Mouse (Mus musculus) intestine, postnatal 0 days (tissue): ENCODE measurements at regions not wholly inside any gene's neighbourhood (a gene's known extent, or its start where the extent isn't known, plus 50 kb on each side); places are given as distances from the start of the nearest gene placed in this dataset.

ENCODE experiments used
- ATAC-seq: fragments of 200-750 bp; cut with Nextera tagmentation; 2 replicates; pipeline ENCODE4 v1.8.0; 2017; ENCODE audit warnings: mild to moderate bottlenecking, moderate TSS enrichment, moderate library complexity
- H3K27ac ChIP-seq: fragments of 300-500 bp; sonication (generic); 2 replicates; pipeline ENCODE4 v1.5.1; 2014; ENCODE audit warnings: mild to moderate bottlenecking, low read depth, low read length, moderate library complexity
- H3K27me3 ChIP-seq: fragments of 300-500 bp; sonication (generic); replicated peaks from 2 replicates; pipeline ENCODE4 v1.6.1; 2014; ENCODE audit warnings: low read length, mixed read lengths; ENCODE audit not compliant: control insufficient read depth, insufficient read depth
- H3K36me3 ChIP-seq: fragments of 300-500 bp; sonication (generic); 2 replicates; pipeline ENCODE4 v1.6.1; 2014; ENCODE audit warnings: mild to moderate bottlenecking, moderate library complexity; ENCODE audit not compliant: control insufficient read depth, insufficient read depth
- H3K4me1 ChIP-seq: fragments of 300-500 bp; sonication (generic); replicated peaks from 2 replicates; pipeline ENCODE4 v1.6.1; 2014; ENCODE audit warnings: antibody characterized with exemption, low read length, mixed read lengths; ENCODE audit not compliant: control insufficient read depth, insufficient read depth
- H3K4me2 ChIP-seq: fragments of 300-500 bp; sonication (generic); replicated peaks from 2 replicates; pipeline ENCODE4 v1.6.1; 2014; ENCODE audit warnings: low read depth, mild to moderate bottlenecking, moderate library complexity
- H3K4me3 ChIP-seq: fragments of 300-500 bp; sonication (generic); 2 replicates; pipeline ENCODE4 v1.5.1; 2014; ENCODE audit warnings: low read depth, low read length
- H3K9ac ChIP-seq: fragments of 300-500 bp; sonication (generic); 2 replicates; pipeline ENCODE4 v1.6.1; 2014; ENCODE audit warnings: mild to moderate bottlenecking, low read depth, low read length
- H3K9me3 ChIP-seq: fragments of 300-500 bp; sonication (generic); 2 replicates; pipeline ENCODE4 v1.6.1; 2016; ENCODE audit warnings: mixed run types; ENCODE audit not compliant: control insufficient read depth
- CTCF ChIP-seq: sonication (generic); IDR thresholded peaks from 2 replicates; pipeline ENCODE4 v1.5.1; 2016; ENCODE audit warnings: low read depth, mild to moderate bottlenecking, control low read depth, antibody characterized with exemption, moderate library complexity
- WGBS: fragments of 180-500 bp; shearing (Covaris S2); extraction: QIAGEN DNeasy Blood & Tissue Kit; methylation state at CpG from one replicate; pipeline ENCODE4 v1.1.7; 2014; 5-methylcytosine and 5-hydroxymethylcytosine counted together

DNA sequence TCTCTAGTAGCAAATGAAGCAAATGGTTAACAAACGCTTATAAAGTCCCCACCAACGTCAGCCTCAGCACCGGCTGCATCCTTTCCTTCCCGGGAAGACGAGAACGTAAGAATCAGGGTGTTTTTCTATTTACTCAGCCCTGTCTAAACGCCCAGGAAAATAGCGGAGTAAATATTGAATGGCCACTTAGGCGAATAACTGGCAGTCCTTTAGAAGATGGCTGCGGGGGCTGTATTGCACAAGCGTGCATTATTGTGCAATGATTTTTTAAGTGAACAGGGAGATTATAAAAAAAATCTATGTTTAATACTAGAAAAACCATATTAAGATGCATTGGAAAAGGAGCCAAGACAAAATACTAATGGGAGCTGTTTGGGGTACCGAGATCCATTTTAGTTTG is 410.3 kb downstream of the Wdr11 start:
- no peaks in the 10 kb centered on the region for H3K9me3 ChIP-seq
- no peak overlapping the region for H3K4me3 ChIP-seq
- 56% methylated on average over 12 of the region's 12 CpGs for WGBS
- H3K4me2 ChIP-seq, result no peak overlapping the region
- H3K36me3 ChIP-seq, result no peaks in the 10 kb centered on the region
- no peak overlapping the region for H3K9ac ChIP-seq
- no peak overlapping the region for H3K27ac ChIP-seq
- no peaks in the 10 kb centered on the region for H3K4me1 ChIP-seq
- TF ChIP-seq CTCF, result no peak
- no peaks in the 10 kb centered on the region for H3K27me3 ChIP-seq
- ATAC-seq, result no peak

DNA sequence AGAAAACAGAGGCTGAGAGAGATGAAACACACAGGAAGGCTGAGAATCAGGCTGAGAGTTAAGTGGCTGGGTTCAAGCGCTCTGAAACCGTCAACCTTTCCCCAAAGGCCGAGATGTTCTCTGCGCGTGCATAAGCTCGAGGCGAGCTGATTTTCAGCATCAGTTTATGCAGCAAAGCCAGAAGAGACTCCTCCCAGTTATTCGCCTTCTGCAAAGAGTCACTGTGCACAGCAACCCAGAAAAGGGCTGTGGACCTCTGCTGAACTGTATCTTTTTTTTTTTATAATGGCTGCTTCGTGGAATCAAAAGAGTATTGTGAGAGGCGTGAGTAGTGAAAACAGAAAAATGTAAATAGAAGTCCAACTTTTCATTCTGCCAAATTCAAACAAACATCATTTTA is 413.7 kb downstream of the Wdr11 start:
- no peak overlapping the region for H3K4me2 ChIP-seq
- no peak for TF ChIP-seq CTCF
- H3K9me3 ChIP-seq, result no peaks in the 10 kb centered on the region
- H3K36me3 ChIP-seq, result no peaks in the 10 kb centered on the region
- no peaks in the 10 kb centered on the region for H3K27me3 ChIP-seq
- no peak overlapping the region for H3K4me3 ChIP-seq
- ATAC-seq, result no peak
- H3K4me1 ChIP-seq, result no peaks in the 10 kb centered on the region
- 59% methylated on average over 10 of the region's 10 CpGs for WGBS
- no peak overlapping the region for H3K9ac ChIP-seq
- no peak overlapping the region for H3K27ac ChIP-seq

DNA sequence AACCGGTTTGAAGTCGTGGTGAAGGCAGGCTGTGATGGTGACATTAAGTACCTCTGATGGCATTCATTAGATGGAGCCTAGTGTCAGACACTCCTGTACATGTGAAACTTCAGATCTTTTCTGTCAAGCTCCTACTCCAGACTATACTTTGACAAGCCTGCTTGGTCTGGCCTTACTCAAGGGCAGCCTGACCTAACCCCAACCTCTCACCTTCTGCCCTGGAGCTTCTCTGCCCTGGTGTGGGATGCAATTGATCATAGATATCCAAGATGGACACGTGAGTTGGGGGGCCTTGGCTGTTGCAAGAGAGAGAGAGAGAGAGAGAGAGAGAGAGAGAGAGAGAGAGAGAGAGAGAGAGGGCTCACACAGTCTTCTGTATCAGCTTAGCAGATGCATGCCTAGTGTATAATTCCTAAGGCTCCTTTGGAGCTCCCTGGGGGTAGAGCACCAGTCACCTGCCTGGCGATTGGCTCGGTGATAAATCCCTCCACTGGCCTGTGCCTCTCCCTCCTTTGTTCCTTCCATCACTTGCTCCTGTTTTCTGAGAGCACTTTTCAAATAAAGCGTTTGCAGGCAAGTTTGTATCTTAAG is 416.4 kb downstream of the Wdr11 start:
- Histone ChIP-seq H3K9me3 (no peaks in the 10 kb centered on the region), H3K4me3 (no peak overlapping the region), H3K27ac (no peak overlapping the region), H3K9ac (no peak overlapping the region), H3K27me3 (no peaks in the 10 kb centered on the region), H3K36me3 (no peaks in the 10 kb centered on the region), H3K4me2 (no peak overlapping the region), H3K4me1 (no peaks in the 10 kb centered on the region)
- 48% methylated on average over 6 of the region's 6 CpGs for WGBS
- no peak for TF ChIP-seq CTCF
- ATAC-seq, result no peak

DNA sequence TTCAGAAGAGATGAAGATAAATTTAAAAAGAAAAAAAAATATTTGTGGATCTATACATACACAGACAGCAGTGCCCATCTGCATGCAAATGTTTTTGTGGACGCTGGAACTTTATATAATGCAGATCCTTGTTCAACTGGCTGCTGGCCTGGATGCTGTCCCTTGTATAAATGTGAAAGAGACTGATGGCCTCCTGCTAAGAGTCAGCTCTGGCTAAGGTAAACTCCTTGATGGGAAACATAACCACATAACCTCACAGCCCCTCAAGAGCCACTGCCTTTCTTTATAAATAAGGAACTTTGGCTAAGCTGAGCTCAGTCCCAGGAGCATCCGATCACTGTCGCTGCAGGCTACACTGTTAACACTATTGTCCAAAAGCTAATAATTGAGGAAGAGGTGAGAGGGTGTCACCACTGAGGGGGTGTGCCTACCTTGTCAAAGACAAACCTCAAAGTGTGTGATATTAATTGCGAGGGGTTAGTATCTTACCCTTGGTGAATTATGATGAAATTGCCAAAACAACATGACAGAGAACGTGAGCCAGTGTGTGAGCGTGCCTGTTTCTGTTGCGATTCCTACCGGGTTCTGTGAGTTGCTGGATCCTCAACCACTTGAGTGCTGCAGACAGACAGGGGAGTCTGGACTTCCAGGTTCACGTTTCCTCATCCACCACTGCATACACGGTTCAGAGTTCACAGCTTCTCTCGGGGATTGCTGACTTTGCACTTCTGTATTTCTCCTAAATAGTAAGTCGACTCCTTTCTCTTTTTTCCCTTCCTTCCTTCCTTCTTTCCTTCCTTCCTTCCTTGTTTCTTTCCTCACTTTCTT is 417.1 kb downstream of the Wdr11 start:
- Histone ChIP-seq H3K27ac (no peak overlapping the region), H3K9ac (no peak overlapping the region), H3K4me1 (no peaks in the 10 kb centered on the region), H3K36me3 (no peaks in the 10 kb centered on the region), H3K4me3 (no peak overlapping the region), H3K9me3 (no peaks in the 10 kb centered on the region), H3K4me2 (peak overlapping the region; percentile 17; the same call in 1 of the 2 replicates), H3K27me3 (no peaks in the 10 kb centered on the region)
- no peak for TF ChIP-seq CTCF
- 35% methylated on average over 12 of the region's 12 CpGs for WGBS
- no peak; the same call in 1 of the 2 replicates for ATAC-seq

DNA sequence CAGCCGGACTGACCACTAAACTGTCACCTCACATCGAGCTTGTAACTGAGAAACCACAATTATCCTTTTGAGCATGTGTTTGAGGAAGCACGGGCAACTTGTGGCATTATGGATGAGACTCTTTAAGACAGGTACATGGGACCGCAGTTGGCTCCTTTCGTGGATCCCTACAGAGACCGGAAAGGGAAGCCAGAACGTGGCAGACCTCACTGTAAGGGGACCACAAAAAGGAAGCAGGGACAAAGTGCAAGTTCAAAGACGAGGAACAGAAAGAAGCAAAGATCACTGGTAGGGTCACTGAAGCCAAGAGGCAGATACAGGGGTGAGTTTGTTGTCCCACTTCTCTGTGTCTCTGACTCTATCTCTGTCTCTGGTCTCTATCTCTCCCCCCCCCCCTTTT is 420.4 kb downstream of the Wdr11 start:
- no peaks in the 10 kb centered on the region for H3K9me3 ChIP-seq
- H3K27ac ChIP-seq, result no peak overlapping the region
- no peak overlapping the region for H3K9ac ChIP-seq
- no peak for TF ChIP-seq CTCF
- H3K27me3 ChIP-seq, result no peaks in the 10 kb centered on the region
- no peak for ATAC-seq
- H3K4me2 ChIP-seq, result no peak overlapping the region
- whole genome bisulfite sequencing, result 72% methylated on average over 8 of the region's 8 CpGs
- no peak overlapping the region for H3K4me3 ChIP-seq
- H3K4me1 ChIP-seq, result peaks cover 4% of the 10 kb centered on the region; the same call in 1 of the 2 replicates
- H3K36me3 ChIP-seq, result no peaks in the 10 kb centered on the region

DNA sequence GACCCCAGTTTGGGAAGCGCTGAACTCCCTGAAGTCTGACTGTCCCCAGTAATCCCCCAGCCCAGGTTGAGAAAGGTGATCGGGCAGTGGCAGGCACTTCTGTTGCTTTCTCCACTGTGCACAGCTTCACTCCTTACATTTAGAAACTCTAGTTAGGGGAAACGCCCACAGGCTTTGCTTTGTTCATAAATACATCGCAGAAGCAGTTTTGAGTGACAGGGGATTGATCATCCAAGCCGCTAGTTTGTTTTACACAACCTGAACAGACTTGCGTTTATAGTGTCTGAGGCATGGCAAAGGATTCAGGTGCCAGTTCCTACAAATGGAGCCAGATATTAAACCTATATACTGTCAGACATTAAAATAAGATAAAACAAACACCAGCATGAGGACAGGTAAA is 421.4 kb downstream of the Wdr11 start:
- Histone ChIP-seq H3K4me1 (peaks cover 4% of the 10 kb centered on the region; the same call in 1 of the 2 replicates), H3K27ac (no peak overlapping the region), H3K9me3 (no peaks in the 10 kb centered on the region), H3K27me3 (no peaks in the 10 kb centered on the region), H3K36me3 (no peaks in the 10 kb centered on the region), H3K4me2 (no peak overlapping the region), H3K4me3 (no peak overlapping the region), H3K9ac (no peak overlapping the region)
- no peak for ATAC-seq
- TF ChIP-seq CTCF, result no peak
- 86% methylated on average over 6 of the region's 6 CpGs for WGBS
